Mouse (Mus musculus) liver, embryonic 14.5 days (tissue): ENCODE results near the gene Nqo1.

Experiments used
- CTCF ChIP-seq: IDR thresholded peaks from 2 replicates; pipeline ENCODE4 v1.5.1; 2016; ENCODE audit warnings: antibody characterized with exemption, low read depth, control low read depth
- EP300 ChIP-seq: IDR thresholded peaks from 2 replicates; pipeline ENCODE4 v1.6.1; 2016; ENCODE audit warnings: antibody characterized with exemption, low read depth

DNA sequence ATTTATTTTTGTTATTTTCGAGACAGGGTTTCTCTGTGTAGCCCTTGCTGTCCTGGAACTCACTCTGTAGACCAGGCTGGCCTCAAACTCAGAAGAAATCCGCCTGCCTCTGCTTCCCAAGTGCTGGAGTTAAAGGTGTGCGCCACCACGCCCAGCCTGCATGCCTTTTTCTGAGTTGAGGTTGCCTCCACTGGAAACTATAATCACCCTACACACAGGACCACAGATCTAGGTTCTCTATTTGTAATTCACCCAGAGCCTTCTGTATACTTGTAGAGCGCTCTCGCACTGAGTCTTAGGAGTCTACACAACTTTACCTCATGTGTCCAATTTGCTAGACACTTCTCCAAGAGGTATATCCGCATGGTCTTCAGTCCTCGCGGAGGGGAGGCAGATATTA is 21.2 kb upstream of the Nqo1 start:
- TF ChIP-seq CTCF (no peak), EP300 (no peak)
